Mouse (Mus musculus) heart, embryonic 11.5 days (tissue): ENCODE results near the gene Fas. TPM values are rescaled to one million over a fixed set of nuclear protein-coding genes. Genes with fewer than 3 reads are reported as not detected.
A peak's percentile ranks its signal among the peaks of the same experiment; 100 is the strongest.

Experiments used
- ATAC-seq: fragments of 200-750 bp; cut with Nextera tagmentation; replicated peaks from 2 replicates; pipeline ENCODE4 v1.8.0; 2017; ENCODE audit warnings: moderate library complexity; ENCODE audit not compliant: insufficient number of reproducible peaks, low FRiP score, low TSS enrichment
- H3K27ac ChIP-seq: fragments of 300-500 bp; sonication (generic); 2 replicates; pipeline ENCODE4 v1.5.1; 2014; ENCODE audit warnings: mild to moderate bottlenecking, low read depth, low read length
- H3K27me3 ChIP-seq: fragments of 300-500 bp; sonication (generic); 2 replicates; pipeline ENCODE4 v1.6.1; 2014; ENCODE audit warnings: mild to moderate bottlenecking, low read length, mixed read lengths; ENCODE audit not compliant: control insufficient read depth, insufficient read depth
- H3K36me3 ChIP-seq: fragments of 300-500 bp; sonication (generic); 2 replicates; pipeline ENCODE4 v1.6.1; 2014; ENCODE audit warnings: mild to moderate bottlenecking, low read length, moderate library complexity, mixed read lengths; ENCODE audit not compliant: control insufficient read depth, insufficient read depth
- H3K4me1 ChIP-seq: fragments of 300-500 bp; sonication (generic); 2 replicates; pipeline ENCODE4 v1.6.1; 2014; ENCODE audit warnings: low read length; ENCODE audit not compliant: control insufficient read depth, insufficient read depth
- H3K4me2 ChIP-seq: fragments of 300-500 bp; sonication (generic); 2 replicates; pipeline ENCODE4 v1.6.1; 2014; ENCODE audit warnings: mild to moderate bottlenecking, moderate library complexity
- H3K4me3 ChIP-seq: fragments of 300-500 bp; sonication (generic); 2 replicates; pipeline ENCODE4 v1.5.1; 2014; ENCODE audit warnings: low read depth, low read length
- H3K9ac ChIP-seq: fragments of 300-500 bp; sonication (generic); 2 replicates; pipeline ENCODE4 v1.6.1; 2014; ENCODE audit warnings: mild to moderate bottlenecking, low read depth, low read length, moderate library complexity
- H3K9me3 ChIP-seq: fragments of 300-500 bp; sonication (generic); replicated peaks from 2 replicates; pipeline ENCODE4 v1.6.1; 2016; ENCODE audit warnings: low read length; ENCODE audit not compliant: control insufficient read depth
- WGBS: fragments of 180-500 bp; shearing (Covaris S2); extraction: QIAGEN DNeasy Blood & Tissue Kit; methylation state at CpG from one replicate; pipeline ENCODE4 v1.1.7; 2014; ENCODE audit not compliant: insufficient replicate concordance; 5-methylcytosine and 5-hydroxymethylcytosine counted together
- polyA plus RNA-seq: library from polyadenylated mRNA; unstranded; fragments of >200 nt; fragmentation: Nextera tagmentation; extraction: Ambion mirVana; gene quantifications from 2 replicates; pipeline ENCODE4 v1.2.1, GENCODE M21; 2014

The Fas gene
- polyA plus RNA-seq, 1 experiment from 2014 or later: 2.1 TPM

DNA sequence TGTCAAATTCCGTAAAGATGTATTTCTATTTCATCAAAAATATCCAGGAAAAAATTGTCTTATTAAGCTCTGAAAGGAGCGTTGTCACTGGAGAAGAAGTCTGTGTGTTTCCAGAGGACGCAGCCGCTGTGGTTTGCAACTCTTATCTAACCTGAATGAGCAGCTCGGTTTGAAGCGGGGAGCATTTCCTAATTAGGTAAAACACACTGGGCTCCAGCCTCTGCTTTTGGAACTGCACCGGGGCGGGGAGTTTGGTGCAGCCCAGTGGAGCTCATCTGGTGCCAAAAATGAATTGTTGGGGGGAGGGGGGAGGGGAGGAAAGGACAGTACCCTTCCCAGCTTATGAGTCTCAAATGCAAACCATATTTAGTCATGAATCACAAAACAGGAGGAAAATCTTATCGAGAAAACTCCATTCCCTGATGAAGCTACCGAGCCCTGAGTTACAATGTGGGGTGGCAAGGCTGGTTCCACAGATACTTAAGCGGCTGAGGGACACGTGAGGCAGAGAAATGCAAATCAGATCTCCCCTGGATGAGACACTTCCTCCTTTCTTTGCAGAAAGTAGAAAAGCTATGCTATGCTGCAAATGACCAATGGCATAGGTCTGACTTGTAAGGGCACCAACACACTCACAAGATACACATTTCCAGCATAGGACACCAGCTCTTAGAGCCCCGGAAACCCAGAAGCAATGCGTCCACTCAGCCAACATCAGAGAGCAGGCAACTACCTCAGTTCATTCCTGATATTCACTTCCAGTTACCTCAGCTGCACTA lies 36.2 kb upstream of the Fas start:
- WGBS: 18% methylated on average over 14 of the region's 14 CpGs
- Histone ChIP-seq H3K9ac (peak overlapping the region; percentile 6), H3K4me1 (no peaks in the 10 kb centered on the region; the same call in 1 of the 2 replicates), H3K4me3 (peak overlapping the region; percentile 49), H3K4me2 (peak overlapping the region; percentile 61), H3K27ac (peak overlapping the region; percentile 6), H3K27me3 (no peaks in the 10 kb centered on the region; the same call in 1 of the 2 replicates), H3K36me3 (no peaks in the 10 kb centered on the region), H3K9me3 (no peaks in the 10 kb centered on the region)
- no peak for ATAC-seq

DNA sequence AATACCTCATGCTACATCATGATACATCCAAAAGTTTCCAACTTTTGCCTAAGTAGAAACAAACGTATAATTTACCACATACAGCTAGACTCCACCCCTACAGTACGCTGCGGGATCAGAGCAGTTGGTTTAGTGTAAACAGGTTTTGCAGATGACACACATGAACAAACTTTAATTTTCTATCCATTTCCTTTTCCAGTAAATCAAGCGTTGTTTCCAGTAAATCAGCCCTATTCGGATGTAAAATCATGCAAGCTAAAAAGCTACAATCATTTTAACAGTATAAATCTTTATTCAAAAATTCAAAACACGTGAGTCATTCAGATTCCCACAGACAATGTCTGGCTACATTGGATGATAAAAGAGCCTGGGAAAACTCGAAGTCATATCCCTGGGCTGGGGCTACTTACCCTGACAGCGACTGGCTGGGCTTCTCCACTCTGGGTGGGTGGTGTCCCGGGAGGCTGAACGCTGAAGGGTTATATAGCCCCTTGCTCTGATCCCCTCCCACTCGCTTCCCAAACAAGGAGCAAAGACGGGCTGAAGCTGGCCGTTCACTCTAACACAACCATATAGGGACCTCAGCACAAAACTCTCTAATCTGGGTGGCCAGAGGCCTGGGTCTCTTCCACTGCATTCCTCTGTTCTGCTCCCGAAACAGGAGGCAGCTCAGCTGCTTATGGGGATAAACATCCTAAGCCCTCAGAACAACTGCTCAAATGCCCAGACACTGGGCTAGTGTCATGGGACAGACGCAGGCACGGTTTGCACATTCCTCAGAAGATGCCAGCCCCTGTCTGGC lies 35.4 kb upstream of the Fas start, which contains the start of gene Acta2:
Acta2 (minus strand) TSS at position 711 of the 802 bp plus-strand sequence.
- H3K27ac ChIP-seq: peak within 1 kb of the TSS; percentile 6
- H3K4me2 ChIP-seq: peak within 1 kb of the TSS; percentile 61
- H3K36me3 ChIP-seq: no peaks in the 10 kb centered on the region
- H3K9ac ChIP-seq: peak within 1 kb of the TSS; percentile 6
- no peaks in the 10 kb centered on the region for H3K9me3 ChIP-seq
- H3K27me3 ChIP-seq: no peaks in the 10 kb centered on the region; the same call in 1 of the 2 replicates
- H3K4me3 ChIP-seq: peak within 1 kb of the TSS; percentile 49
- ATAC-seq: peak; percentile 70
- H3K4me1 ChIP-seq: no peaks in the 10 kb centered on the region; the same call in 1 of the 2 replicates
- WGBS: 28% methylated on average over 16 of the region's 16 CpGs

DNA sequence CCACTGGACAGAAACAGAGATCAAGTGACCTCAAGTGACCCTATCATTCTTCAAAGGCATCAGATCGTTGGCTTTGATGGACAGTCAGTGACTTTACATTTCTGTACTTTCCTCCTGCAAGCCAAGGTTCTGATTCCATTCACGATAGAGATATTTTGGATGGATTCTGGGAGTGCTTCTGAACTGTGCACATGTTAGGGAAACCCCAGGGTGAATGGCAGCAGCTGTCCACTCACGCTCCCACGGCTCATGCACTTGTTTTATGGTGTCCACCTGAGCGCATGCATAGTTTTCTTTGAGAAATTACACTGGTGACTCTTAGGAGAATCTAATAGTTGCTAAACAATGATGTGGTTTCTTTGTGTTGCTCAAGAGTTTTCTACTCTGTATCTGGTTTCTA lies 34.3 kb upstream of the Fas start:
- no peak overlapping the region for H3K4me3 ChIP-seq
- no peak for ATAC-seq
- H3K9me3 ChIP-seq: no peaks in the 10 kb centered on the region
- H3K9ac ChIP-seq: no peak overlapping the region
- no peak overlapping the region for H3K4me2 ChIP-seq
- WGBS: 76% methylated on average over 5 of the region's 5 CpGs
- no peaks in the 10 kb centered on the region for H3K36me3 ChIP-seq
- H3K27ac ChIP-seq: no peak overlapping the region
- H3K27me3 ChIP-seq: no peaks in the 10 kb centered on the region; the same call in 1 of the 2 replicates
- H3K4me1 ChIP-seq: no peaks in the 10 kb centered on the region; the same call in 1 of the 2 replicates

- ATAC-seq: no peak
- 79% methylated on average over 2 of the region's 2 CpGs for WGBS
These were observed 33.5 kb upstream of the Fas start for GRCm38 (mm10) chr19:34256936-34257335.

GRCm38 (mm10) chr19:34262273-34262974 lies 28.0 kb upstream of the Fas start:
- 77% methylated on average over 2 of the region's 2 CpGs for WGBS
- H3K27ac ChIP-seq: no peak overlapping the region
- no peak for ATAC-seq
- no peaks in the 10 kb centered on the region for H3K9me3 ChIP-seq
- H3K4me1 ChIP-seq: no peaks in the 10 kb centered on the region
- H3K27me3 ChIP-seq: no peaks in the 10 kb centered on the region
- H3K9ac ChIP-seq: no peak overlapping the region
- no peak overlapping the region for H3K4me2 ChIP-seq
- H3K4me3 ChIP-seq: no peak overlapping the region
- no peaks in the 10 kb centered on the region for H3K36me3 ChIP-seq

More at GRCm38 (mm10) chr19:34256936-34257335, 33.5 kb upstream of the Fas start:
- Histone ChIP-seq H3K9me3 (no peaks in the 10 kb centered on the region), H3K4me2 (no peak overlapping the region), H3K4me3 (no peak overlapping the region), H3K4me1 (no peaks in the 10 kb centered on the region; the same call in 1 of the 2 replicates), H3K36me3 (no peaks in the 10 kb centered on the region), H3K27ac (no peak overlapping the region), H3K9ac (no peak overlapping the region), H3K27me3 (no peaks in the 10 kb centered on the region; the same call in 1 of the 2 replicates)

DNA sequence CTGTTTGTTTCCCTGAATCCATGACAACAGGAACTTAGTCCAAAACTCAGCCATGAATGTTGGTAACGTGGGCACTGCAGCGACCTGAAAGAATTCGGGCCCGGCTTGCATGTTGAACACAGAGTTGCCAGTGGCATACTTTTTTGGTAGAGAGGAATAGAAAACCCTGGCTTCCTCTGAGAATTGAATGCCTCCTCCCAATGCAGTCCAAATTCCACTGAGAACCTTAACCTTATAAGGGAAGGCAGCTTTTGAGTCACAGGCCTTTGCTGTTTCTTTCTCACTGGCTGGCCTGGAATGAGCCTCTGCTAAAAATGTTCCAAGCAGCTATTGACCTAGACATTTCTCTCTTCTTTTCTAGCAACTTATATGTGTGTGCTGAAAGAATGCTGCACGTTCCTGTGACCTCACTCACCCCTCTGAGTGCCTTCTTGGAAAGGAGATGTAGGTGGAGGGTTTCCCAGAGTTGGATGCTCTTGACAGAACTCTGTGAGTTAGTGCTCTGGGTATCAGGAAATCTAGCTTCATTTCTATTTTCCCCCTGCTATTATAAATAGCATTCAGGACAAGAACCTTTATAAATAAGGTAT lies 24.8 kb upstream of the Fas start:
- Histone ChIP-seq H3K9me3 (no peaks in the 10 kb centered on the region), H3K36me3 (no peaks in the 10 kb centered on the region)
- no peak for ATAC-seq

DNA sequence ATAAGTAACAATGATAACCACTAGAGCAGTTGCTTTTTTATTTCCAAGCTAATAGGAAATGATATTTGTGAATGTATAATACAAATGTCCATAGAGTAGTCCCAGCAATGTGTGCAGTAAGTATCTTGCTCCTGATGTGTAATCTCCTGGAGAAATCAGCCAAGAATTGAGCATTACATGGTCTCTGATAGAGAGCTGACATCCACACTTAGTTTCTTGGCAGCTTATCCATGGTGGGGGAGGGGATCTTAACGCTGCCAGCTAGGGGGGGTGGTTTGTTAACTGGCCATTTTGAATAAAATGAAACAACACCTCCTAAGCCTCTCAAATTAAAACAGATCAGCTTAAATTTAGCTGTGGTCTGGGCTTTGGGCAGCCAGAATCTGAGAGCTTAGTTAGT lies 21.5 kb upstream of the Fas start:
- Histone ChIP-seq H3K27ac (no peak overlapping the region), H3K9ac (no peak overlapping the region), H3K4me2 (no peak overlapping the region), H3K36me3 (no peaks in the 10 kb centered on the region), H3K4me1 (no peaks in the 10 kb centered on the region), H3K9me3 (no peaks in the 10 kb centered on the region), H3K4me3 (no peak overlapping the region), H3K27me3 (no peaks in the 10 kb centered on the region)
- no peak for ATAC-seq
- 48% methylated on average over 1 of the region's 1 CpGs for WGBS

More for the DNA sequence above, 24.8 kb upstream of the Fas start:
- no peaks in the 10 kb centered on the region for H3K27me3 ChIP-seq
- H3K27ac ChIP-seq: peak overlapping the region; percentile 41; the same call in 1 of the 2 replicates
- no peak overlapping the region for H3K9ac ChIP-seq
- 51% methylated on average over 5 of the region's 5 CpGs for WGBS
- H3K4me3 ChIP-seq: no peak overlapping the region
- H3K4me1 ChIP-seq: no peaks in the 10 kb centered on the region
- no peak overlapping the region for H3K4me2 ChIP-seq
